Mouse (Mus musculus) erythroblast, embryonic 14.5 days (primary cell): Measurements from ENCODE around the gene Ppp1ca.

ENCODE experiments used
- GATA1 ChIP-seq: IDR thresholded peaks from 2 replicates; pipeline ENCODE4 v1.6.1; 2012; ENCODE audit warnings: low read length, inconsistent platforms, mixed read lengths
- TAL1 ChIP-seq: IDR thresholded peaks from 3 replicates; pipeline ENCODE4 v1.6.1; 2012; ENCODE audit warnings: low read length, inconsistent platforms, mixed read lengths

DNA sequence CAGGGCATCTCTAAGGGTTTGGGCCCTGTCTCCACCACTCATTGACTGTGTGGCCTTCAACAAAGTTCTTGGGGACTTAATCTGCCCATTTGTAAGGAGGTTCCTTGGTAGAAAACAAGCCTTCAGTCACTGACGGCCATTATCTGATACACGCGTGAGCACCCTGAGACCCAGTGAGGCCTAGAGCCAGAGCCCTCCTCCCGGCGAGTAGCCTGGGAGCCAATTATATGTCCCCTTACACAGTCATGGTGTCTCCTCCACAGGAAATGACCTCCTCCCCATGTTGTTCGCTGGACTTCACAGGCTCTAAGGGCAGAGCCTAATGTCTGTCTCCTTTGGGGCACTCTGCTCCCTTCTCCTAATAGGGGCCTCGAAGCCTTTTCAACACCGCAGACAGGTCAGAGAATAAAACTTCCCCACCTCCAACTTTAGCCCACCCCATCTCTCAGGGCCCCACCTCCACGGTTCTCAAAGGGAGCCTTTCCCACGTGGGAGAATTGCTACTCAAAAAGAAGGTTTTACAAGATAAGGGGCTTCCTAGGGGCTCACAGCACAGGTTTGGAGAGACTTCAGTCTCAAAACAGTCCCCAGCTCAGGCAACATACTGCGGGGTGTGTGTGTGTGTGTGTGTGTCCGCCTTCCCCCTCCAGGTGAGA is 45.4 kb upstream of the Ppp1ca start:
- TF ChIP-seq TAL1 (no peak), GATA1 (no peak)
